Mouse (Mus musculus): Measurements from ENCODE around the gene Pitpnc1.

The Pitpnc1 gene

DNA sequence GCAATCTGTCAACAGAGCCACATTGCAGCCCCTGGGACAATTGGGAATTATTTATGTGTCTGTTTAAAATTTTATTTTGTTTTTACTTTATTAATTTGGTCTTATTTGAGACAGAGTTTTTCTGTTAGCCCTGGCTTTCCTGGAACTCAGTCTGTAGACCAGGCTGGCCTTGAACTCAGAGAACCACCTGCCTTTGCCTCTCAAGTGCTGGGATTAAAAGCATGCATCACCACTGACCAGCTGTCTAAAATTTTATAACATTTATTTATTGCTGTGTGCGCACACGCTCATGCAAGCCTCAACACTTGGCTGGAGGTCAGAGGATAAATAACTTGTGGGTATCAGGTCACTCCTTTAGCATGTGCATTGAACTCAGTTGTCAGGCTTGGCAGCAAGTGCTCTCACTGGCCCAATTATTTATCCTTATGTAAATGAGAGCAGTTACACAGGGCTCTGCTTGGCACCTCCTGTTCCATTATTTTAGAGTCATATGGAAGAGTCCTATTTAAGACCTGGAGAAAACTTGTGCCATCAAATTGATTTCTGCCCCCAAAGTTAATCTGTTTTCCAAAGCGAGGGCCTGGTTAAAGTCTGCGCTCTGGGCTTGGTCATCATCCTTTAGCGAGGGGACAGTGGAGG is 237.1 kb downstream of the Pitpnc1 start:
- DNase-seq (ENCODE audit: low spot score): no peak

DNA sequence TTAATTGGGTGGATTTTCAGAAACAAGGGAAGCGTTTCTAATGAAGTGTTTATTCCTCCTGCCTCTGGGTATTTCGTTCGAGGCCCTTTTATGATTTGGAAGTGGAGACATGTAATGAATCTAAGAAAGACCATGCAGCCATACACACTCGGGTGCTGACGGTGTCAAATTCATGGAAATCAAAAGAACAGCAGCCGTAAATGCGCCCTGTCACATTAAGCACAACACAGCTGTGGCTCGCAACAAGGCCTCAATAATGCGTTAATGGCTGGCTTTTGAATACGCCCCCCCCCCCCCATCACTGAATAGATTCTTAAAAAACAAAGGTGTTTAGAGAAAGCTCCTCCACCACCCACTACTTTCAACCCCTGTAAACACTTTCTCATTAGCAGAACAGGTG is 240.4 kb downstream of the Pitpnc1 start:
- no peak for DNase-seq (ENCODE audit: low spot score)

GRCm38 (mm10) chr11:107226431-107226830 is 244.1 kb downstream of the Pitpnc1 start:
- no peak for DNase-seq (ENCODE audit: low spot score)

DNA sequence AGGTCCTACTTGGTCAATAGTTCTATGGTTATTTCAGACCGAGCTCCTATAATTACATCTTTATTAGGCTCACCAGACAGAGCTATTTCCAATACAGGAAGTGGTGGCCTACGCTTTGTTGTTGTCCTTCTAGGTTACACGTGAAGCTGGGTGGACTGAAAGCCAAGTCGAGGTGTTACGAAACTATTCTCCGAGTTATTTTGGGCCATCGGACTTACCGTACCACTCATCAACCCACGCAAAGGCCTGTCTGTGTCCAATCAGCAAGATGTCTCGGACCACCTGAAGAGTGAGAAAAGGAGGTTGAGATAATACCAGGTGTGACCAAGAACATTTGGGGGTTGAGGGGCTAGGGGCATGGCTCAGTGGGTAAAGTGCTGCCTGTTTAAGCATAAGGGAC is 244.5 kb downstream of the Pitpnc1 start:
- no peak for DNase-seq (ENCODE audit: low spot score)

- no peak for DNase-seq (ENCODE audit: low spot score)
These were observed 245.2 kb downstream of the Pitpnc1 start for GRCm38 (mm10) chr11:107225301-107225700.

DNA sequence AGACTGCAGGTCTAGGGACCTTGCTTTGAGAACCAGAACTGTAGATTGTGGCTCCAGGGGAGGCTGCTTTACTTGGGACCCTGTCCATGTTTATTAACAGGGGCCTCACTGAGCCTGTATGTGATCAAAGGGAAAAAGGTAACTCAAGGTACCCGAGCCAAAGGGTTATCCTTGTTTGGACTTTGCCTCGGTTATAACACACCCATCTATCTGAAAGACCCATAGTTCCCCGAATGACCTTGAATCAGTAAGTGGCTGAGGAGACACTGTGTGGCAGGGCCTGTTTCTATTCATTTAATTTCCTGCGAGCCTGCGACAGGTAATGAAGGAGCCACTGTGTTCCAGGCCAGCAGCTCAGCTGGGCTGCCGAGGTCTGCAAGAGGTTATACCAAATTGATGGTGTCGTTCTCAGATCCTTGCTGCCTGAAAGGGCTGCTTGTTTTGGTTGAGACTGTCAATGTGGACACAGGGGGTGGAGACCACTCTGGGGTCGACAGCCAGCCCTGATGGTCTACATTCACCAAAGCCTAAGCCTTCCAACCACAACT is 246.8 kb downstream of the Pitpnc1 start:
- no peak for DNase-seq (ENCODE audit: low spot score)

DNA sequence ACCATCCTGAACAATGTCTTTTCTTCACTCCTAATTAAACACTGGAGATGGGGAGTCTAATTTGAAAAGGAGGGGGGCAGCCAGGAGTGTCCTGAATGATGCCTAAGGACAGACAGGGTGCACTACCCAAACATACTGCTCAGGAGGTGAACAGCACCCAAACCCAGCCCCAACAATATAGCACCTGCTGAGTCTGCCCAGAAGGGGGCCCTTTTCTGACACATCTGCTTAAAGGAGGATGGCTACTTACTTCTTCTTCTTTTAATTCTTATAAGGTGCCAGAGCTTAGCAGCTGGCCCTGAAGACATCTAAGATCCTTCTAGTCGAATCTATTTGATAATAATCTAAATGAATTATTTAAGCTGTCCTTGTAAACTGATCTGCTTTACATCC is 247.3 kb downstream of the Pitpnc1 start:
- DNase-seq (ENCODE audit: low spot score): no peak

DNA sequence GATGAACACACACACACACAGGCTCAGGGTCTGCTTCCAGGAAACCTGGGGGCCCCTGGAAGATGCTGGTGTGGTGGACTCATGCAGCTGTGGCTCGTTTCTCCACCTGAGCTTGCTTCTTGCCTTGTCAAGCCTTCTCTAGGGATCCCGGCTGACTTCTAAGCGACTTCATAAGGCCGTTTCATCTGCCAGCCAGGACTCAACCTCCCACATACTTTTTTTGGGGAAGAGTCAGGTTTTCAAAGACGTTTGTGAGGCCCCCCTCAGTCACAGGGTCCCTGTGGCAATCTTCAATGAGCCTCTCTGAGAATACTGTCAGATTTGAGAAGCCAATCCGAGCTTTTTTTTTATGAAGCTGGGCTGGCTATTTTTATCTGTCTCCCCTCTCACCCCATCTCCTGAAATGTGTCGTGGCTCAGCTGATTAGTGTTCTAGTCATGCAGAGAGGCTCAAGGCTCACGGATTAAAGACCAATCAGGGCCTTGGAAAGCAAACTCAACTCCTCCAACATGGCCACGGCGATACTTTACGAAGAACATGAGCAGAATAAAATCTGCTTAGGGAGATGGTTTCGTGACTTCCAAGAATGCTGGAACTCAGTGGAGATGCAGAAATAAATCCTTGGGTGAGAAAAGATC is 247.8 kb downstream of the Pitpnc1 start:
- DNase-seq (ENCODE audit: low spot score): no peak

DNA sequence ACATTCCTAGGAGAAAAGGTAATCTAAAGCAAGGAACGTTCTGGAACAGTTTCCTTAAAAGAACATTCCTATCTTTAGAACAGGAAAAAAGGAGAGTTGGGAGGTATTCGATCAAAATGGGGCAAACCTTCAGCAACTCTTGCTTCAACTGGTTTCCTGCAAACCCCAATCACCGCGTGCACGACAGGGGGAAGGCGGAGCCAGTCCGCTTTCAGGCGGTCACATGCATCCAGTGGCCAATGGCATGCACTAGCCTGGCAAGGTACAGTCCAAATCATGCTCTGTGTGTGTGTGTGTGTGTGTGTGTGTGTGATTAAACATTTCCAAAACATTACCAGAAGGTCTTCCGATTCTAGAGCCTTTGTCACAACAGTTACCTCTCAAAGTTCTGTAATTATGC is 255.4 kb downstream of the Pitpnc1 start:
- DNase-seq (ENCODE audit: low spot score): no peak

GRCm38 (mm10) chr11:107213745-107214144 is 256.8 kb downstream of the Pitpnc1 start:
- peak; percentile 76 for DNase-seq (ENCODE audit: low spot score)

- no peak for DNase-seq (ENCODE audit: low spot score)
These were observed 260.7 kb downstream of the Pitpnc1 start for GRCm38 (mm10) chr11:107209818-107210217.

GRCm38 (mm10) chr11:107201773-107202172 is 268.7 kb downstream of the Pitpnc1 start:
- no peak for DNase-seq (ENCODE audit: low spot score)

DNA sequence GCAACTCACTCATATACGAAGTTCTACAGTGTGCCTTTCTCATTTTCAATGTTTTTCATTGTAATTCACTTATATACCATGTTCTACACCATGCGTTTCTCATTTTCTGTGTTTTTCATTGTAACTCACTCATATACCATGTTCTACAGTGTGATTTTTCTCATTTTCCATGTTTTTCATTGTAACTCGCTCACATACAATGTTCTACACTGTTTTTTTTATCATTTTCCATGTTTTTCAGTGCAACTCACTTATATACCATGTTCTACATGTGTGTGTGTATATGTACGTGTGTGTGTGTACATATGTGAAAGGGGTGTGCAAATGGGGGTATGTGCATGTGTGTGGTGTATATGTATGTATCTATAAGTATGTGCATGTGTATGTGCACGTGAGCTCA is 271.2 kb downstream of the Pitpnc1 start:
- no peak for DNase-seq (ENCODE audit: low spot score)

GRCm38 (mm10) chr11:107195334-107195733 is 275.2 kb downstream of the Pitpnc1 start:
- DNase-seq (ENCODE audit: low spot score): no peak

- peak; percentile 24 for DNase-seq (ENCODE audit: low spot score)
These were observed 280.1 kb downstream of the Pitpnc1 start for GRCm38 (mm10) chr11:107190376-107190775.

DNA sequence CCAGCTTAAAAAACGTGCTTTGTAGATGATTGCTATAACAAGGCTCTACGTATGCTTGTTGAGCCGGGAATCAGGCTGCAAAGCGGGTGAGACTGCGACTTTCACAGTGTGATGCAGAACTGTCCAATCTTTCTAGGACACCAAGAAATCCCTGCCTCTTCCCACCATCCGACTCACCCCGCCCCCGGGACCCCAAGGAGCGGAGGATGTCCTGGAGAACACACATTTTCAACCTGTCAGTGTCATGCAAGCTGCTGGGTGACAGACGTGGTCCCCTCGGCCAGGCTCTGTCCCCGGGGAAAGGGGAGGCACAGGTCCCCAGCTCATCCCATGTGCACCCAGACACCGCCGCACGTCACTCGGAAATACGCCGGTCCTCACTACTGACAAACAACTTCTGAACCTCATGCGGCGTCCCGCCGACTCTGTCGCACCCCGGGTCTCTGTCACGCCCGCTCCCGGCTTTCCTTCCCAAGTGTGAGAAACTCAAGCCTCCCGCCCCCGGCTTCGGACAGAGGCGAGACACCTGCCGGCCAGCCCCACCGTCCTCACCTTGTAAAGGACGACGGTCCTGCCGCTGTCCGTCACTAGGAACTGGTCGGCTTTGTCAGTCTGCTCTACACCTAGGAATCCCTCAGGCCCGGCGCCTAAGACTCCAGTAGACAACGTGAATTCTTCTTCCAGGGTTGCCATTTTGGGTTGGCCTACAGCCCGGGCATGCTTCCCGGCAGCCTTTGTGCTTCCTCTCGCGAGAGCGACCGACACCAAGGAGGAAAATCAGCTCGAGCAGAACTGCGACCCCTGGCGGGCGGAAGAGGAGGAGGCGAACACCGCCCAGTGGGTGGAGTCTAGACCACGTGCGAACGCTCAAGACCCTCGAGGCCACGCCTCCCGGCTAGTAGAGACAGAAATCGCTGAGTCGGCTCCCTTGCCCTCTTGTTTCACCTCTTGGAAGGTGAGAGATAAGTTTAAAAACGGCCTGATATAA is 281.6 kb downstream of the Pitpnc1 start, which contains the start of gene Nol11:
TSS of gene Nol11 (minus strand) at position 817 of the 988 bp plus-strand sequence.
- DNase-seq (ENCODE audit: low spot score): peak; percentile 98

DNA sequence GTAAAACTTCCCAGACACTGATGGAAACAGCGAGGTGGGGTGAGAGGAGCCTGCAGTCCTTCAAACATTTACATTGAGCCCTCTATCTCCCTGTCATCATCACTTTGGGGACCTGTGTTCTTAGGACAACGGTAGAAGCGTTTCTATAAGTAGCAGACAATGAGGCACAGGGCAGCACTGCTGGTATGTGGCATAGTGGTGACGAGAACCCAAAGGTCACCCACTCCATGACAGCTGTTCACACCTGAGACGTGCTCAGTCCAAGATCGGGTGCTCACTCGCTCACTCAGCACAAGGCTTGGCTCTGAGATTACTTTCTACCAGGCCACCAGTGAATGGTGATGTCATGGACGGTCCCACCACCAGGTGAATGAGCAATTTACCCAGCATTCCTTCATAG is 286.7 kb downstream of the Pitpnc1 start:
- no peak for DNase-seq (ENCODE audit: low spot score)

DNA sequence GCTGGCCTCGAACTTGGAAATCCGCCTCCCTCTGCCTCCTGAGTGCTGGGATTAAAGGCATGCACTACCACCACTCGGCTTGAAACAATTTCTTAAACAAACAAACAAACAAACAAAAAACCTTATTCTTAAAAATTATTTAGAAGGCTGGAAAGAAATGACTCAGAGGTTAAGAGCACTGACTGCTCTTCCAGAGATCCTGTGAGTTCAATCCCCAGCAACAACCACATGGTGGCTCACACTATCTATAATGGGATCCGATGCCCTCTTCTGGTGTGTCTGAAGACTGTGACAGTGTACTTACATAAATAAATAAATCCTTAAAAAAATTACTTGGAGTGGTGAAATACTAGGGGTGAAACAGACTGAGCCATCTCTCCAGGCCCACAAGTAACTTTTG is 309.3 kb downstream of the Pitpnc1 start:
- no peak for DNase-seq (ENCODE audit: low spot score)

- DNase-seq (ENCODE audit: low spot score): no peak
These were observed 311.5 kb downstream of the Pitpnc1 start for GRCm38 (mm10) chr11:107159034-107159433.
